Mouse (Mus musculus): ENCODE data around the gene Muc3. TPM values are rescaled to one million over a fixed set of nuclear protein-coding genes. Genes with fewer than 3 reads are reported as not detected.

Muc3 gene
- polyA plus RNA-seq, 1 experiment, result not detected

DNA sequence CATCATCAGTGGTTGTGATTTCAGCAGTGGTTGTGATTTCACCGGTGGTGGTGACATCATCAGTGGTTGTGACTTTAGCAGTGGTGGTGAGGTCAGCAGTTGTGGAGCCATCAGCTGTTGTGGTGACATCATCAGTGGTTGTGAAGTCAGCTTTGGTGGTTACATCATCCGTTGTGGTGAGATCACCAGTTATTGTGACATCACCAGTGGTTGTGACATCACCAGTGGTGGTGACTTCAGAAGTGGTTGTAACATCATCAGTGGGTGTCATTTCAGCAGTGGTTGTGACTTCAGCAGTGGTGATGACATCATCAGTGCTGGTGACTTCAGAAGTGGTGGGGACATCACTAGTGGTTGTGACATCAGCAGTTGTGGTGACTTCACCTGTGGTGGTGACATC is 3.5 kb upstream of the Muc3 start:
- TF ChIP-seq MAX (IDR thresholded peaks at IDR 0.05; ENCODE audit: low read depth) (no peak), E2F4 (IDR thresholded peaks at IDR 0.05; ENCODE audit: insufficient read depth) (no peak), MYOD1 (IDR thresholded peaks at IDR 0.05; ENCODE audit: control insufficient read depth in 1 of 3, insufficient read length in 2 of 3, low read depth in 2 of 3) (no peak), POLR2AphosphoS2 (IDR thresholded peaks at IDR 0.05; ENCODE audit: insufficient read length, low read depth) (no peak), POLR2A (IDR thresholded peaks at IDR 0.05; ENCODE audit: insufficient read length, low read depth) (no peak), MYOG (IDR thresholded peaks at IDR 0.05; ENCODE audit: control insufficient read depth in 1 of 3, insufficient read depth in 1 of 3, insufficient read length in 2 of 3, low read depth in 2 of 3) (no peak), USF1 (IDR thresholded peaks at IDR 0.05; ENCODE audit: low read depth) (no peak), REST (IDR thresholded peaks at IDR 0.05; ENCODE audit: insufficient read depth, insufficient read length) (no peak), SRF (IDR thresholded peaks at IDR 0.05; ENCODE audit: control insufficient read depth, insufficient read length, low read depth) (no peak), CEBPB (IDR thresholded peaks at IDR 0.05; ENCODE audit: insufficient read depth, poor library complexity, severe bottlenecking) (no peak), TCF12 (IDR thresholded peaks at IDR 0.05; ENCODE audit: insufficient read depth, poor library complexity, severe bottlenecking) (no peak), TCF3 (IDR thresholded peaks at IDR 0.05; ENCODE audit: insufficient read length, low read depth) (no peak)
- Histone ChIP-seq H3K27me3 (ENCODE audit: control insufficient read depth, insufficient read depth, insufficient read length) (no peaks in the 10 kb centered on the region), H3ac (ENCODE audit: control insufficient read depth, insufficient read length) (no peak overlapping the region), H3K36me3 (ENCODE audit: control insufficient read depth, insufficient read depth) (no peaks in the 10 kb centered on the region), H3K4me3 (no peak overlapping the region), H3K79me2 (ENCODE audit: control insufficient read depth, insufficient read depth) (no peaks in the 10 kb centered on the region), H3K4me2 (ENCODE audit: low read depth) (no peak overlapping the region)

GRCm38 (mm10) chr5:137140836-137141235 is 8.3 kb downstream of the Muc3 start:
- peaks cover 12% of the 10 kb centered on the region for H3K27me3 ChIP-seq (ENCODE audit: control insufficient read depth, insufficient read depth, insufficient read length)
- H3ac ChIP-seq (ENCODE audit: control insufficient read depth, insufficient read length), result no peak overlapping the region
- TF ChIP-seq USF1 (IDR thresholded peaks at IDR 0.05; ENCODE audit: low read depth) (no peak), POLR2AphosphoS2 (IDR thresholded peaks at IDR 0.05; ENCODE audit: insufficient read length, low read depth) (no peak), MAX (IDR thresholded peaks at IDR 0.05; ENCODE audit: low read depth) (no peak), POLR2A (IDR thresholded peaks at IDR 0.05; ENCODE audit: insufficient read length, low read depth) (no peak), TCF12 (IDR thresholded peaks at IDR 0.05; ENCODE audit: insufficient read depth, poor library complexity, severe bottlenecking) (no peak), MYOD1 (IDR thresholded peaks at IDR 0.05; ENCODE audit: control insufficient read depth in 1 of 3, insufficient read length in 2 of 3, low read depth in 2 of 3) (no peak), TCF3 (IDR thresholded peaks at IDR 0.05; ENCODE audit: insufficient read length, low read depth) (no peak), CEBPB (IDR thresholded peaks at IDR 0.05; ENCODE audit: insufficient read depth, poor library complexity, severe bottlenecking) (no peak), SRF (IDR thresholded peaks at IDR 0.05; ENCODE audit: control insufficient read depth, insufficient read length, low read depth) (no peak), E2F4 (IDR thresholded peaks at IDR 0.05; ENCODE audit: insufficient read depth) (no peak), MYOG (IDR thresholded peaks at IDR 0.05; ENCODE audit: control insufficient read depth in 1 of 3, insufficient read depth in 1 of 3, insufficient read length in 2 of 3, low read depth in 2 of 3) (no peak), REST (IDR thresholded peaks at IDR 0.05; ENCODE audit: insufficient read depth, insufficient read length) (no peak)
- H3K79me2 ChIP-seq (ENCODE audit: control insufficient read depth, insufficient read depth), result no peaks in the 10 kb centered on the region
- H3K4me3 ChIP-seq, result no peak overlapping the region
- H3K36me3 ChIP-seq (ENCODE audit: control insufficient read depth, insufficient read depth), result no peaks in the 10 kb centered on the region
- H3K4me2 ChIP-seq (ENCODE audit: low read depth), result no peak overlapping the region

GRCm38 (mm10) chr5:137138977-137139376 is 10.1 kb downstream of the Muc3 start:
- no peak overlapping the region for H3K4me3 ChIP-seq
- no peaks in the 10 kb centered on the region for H3K36me3 ChIP-seq (ENCODE audit: control insufficient read depth, insufficient read depth)
- H3K27me3 ChIP-seq (ENCODE audit: control insufficient read depth, insufficient read depth, insufficient read length), result peaks cover 12% of the 10 kb centered on the region
- no peak for TF ChIP-seq MAX (IDR thresholded peaks at IDR 0.05; ENCODE audit: low read depth)
- no peak for TF ChIP-seq POLR2A (IDR thresholded peaks at IDR 0.05; ENCODE audit: insufficient read length, low read depth)
- TF ChIP-seq TCF3 (IDR thresholded peaks at IDR 0.05; ENCODE audit: insufficient read length, low read depth), result no peak
- TF ChIP-seq MYOD1 (IDR thresholded peaks at IDR 0.05; ENCODE audit: control insufficient read depth in 1 of 3, insufficient read length in 2 of 3, low read depth in 2 of 3), result no peak
- no peak for TF ChIP-seq USF1 (IDR thresholded peaks at IDR 0.05; ENCODE audit: low read depth)
- no peak for TF ChIP-seq SRF (IDR thresholded peaks at IDR 0.05; ENCODE audit: control insufficient read depth, insufficient read length, low read depth)
- TF ChIP-seq E2F4 (IDR thresholded peaks at IDR 0.05; ENCODE audit: insufficient read depth), result no peak
- TF ChIP-seq CEBPB (IDR thresholded peaks at IDR 0.05; ENCODE audit: insufficient read depth, poor library complexity, severe bottlenecking), result no peak
- TF ChIP-seq REST (IDR thresholded peaks at IDR 0.05; ENCODE audit: insufficient read depth, insufficient read length), result no peak
- no peak for TF ChIP-seq TCF12 (IDR thresholded peaks at IDR 0.05; ENCODE audit: insufficient read depth, poor library complexity, severe bottlenecking)
- no peak for TF ChIP-seq MYOG (IDR thresholded peaks at IDR 0.05; ENCODE audit: control insufficient read depth in 1 of 3, insufficient read depth in 1 of 3, insufficient read length in 2 of 3, low read depth in 2 of 3)
- TF ChIP-seq POLR2AphosphoS2 (IDR thresholded peaks at IDR 0.05; ENCODE audit: insufficient read length, low read depth), result no peak
- H3K79me2 ChIP-seq (ENCODE audit: control insufficient read depth, insufficient read depth), result no peaks in the 10 kb centered on the region
- no peak overlapping the region for H3K4me2 ChIP-seq (ENCODE audit: low read depth)
- H3ac ChIP-seq (ENCODE audit: control insufficient read depth, insufficient read length), result no peak overlapping the region

- H3K36me3 ChIP-seq (ENCODE audit: control insufficient read depth, insufficient read depth), result no peaks in the 10 kb centered on the region
- no peak overlapping the region for H3K4me3 ChIP-seq
- TF ChIP-seq POLR2A (IDR thresholded peaks at IDR 0.05; ENCODE audit: insufficient read length, low read depth) (no peak), REST (IDR thresholded peaks at IDR 0.05; ENCODE audit: insufficient read depth, insufficient read length) (peak; percentile 89)
- peaks cover 12% of the 10 kb centered on the region for H3K27me3 ChIP-seq (ENCODE audit: control insufficient read depth, insufficient read depth, insufficient read length)
- no peaks in the 10 kb centered on the region for H3K79me2 ChIP-seq (ENCODE audit: control insufficient read depth, insufficient read depth)
- no peak overlapping the region for H3ac ChIP-seq (ENCODE audit: control insufficient read depth, insufficient read length)
- H3K4me2 ChIP-seq (ENCODE audit: low read depth), result no peak overlapping the region
Observed at GRCm38 (mm10) chr5:137134959-137135358, 14.2 kb downstream of the Muc3 start.

- Histone ChIP-seq H3ac (ENCODE audit: control insufficient read depth, insufficient read length) (no peak overlapping the region), H3K36me3 (ENCODE audit: control insufficient read depth, insufficient read depth) (no peaks in the 10 kb centered on the region), H3K4me3 (no peak overlapping the region), H3K79me2 (ENCODE audit: control insufficient read depth, insufficient read depth) (no peaks in the 10 kb centered on the region), H3K27me3 (ENCODE audit: control insufficient read depth, insufficient read depth, insufficient read length) (no peaks in the 10 kb centered on the region), H3K4me2 (ENCODE audit: low read depth) (no peak overlapping the region)
- TF ChIP-seq REST (IDR thresholded peaks at IDR 0.05; ENCODE audit: insufficient read depth, insufficient read length), result no peak
- no peak for TF ChIP-seq MAX (IDR thresholded peaks at IDR 0.05; ENCODE audit: low read depth)
- TF ChIP-seq SRF (IDR thresholded peaks at IDR 0.05; ENCODE audit: control insufficient read depth, insufficient read length, low read depth), result no peak
- TF ChIP-seq POLR2A (IDR thresholded peaks at IDR 0.05; ENCODE audit: insufficient read length, low read depth), result no peak
- TF ChIP-seq MYOG (IDR thresholded peaks at IDR 0.05; ENCODE audit: control insufficient read depth in 1 of 3, insufficient read depth in 1 of 3, insufficient read length in 2 of 3, low read depth in 2 of 3), result no peak
- no peak for TF ChIP-seq POLR2AphosphoS2 (IDR thresholded peaks at IDR 0.05; ENCODE audit: insufficient read length, low read depth)
- no peak for TF ChIP-seq TCF3 (IDR thresholded peaks at IDR 0.05; ENCODE audit: insufficient read length, low read depth)
- TF ChIP-seq CEBPB (IDR thresholded peaks at IDR 0.05; ENCODE audit: insufficient read depth, poor library complexity, severe bottlenecking), result no peak
- no peak for TF ChIP-seq TCF12 (IDR thresholded peaks at IDR 0.05; ENCODE audit: insufficient read depth, poor library complexity, severe bottlenecking)
- no peak for TF ChIP-seq USF1 (IDR thresholded peaks at IDR 0.05; ENCODE audit: low read depth)
- TF ChIP-seq E2F4 (IDR thresholded peaks at IDR 0.05; ENCODE audit: insufficient read depth), result no peak
- no peak for TF ChIP-seq MYOD1 (IDR thresholded peaks at IDR 0.05; ENCODE audit: control insufficient read depth in 1 of 3, insufficient read length in 2 of 3, low read depth in 2 of 3)
Observed at GRCm38 (mm10) chr5:137131490-137131889, 17.6 kb downstream of the Muc3 start.
